Mouse (Mus musculus) forebrain, embryonic 14.5 days (tissue): Measurements from ENCODE around the gene Utp6. TPM values are rescaled to one million over a fixed set of nuclear protein-coding genes. Genes with fewer than 3 reads are reported as not detected.

Experiments used
- ATAC-seq: fragments of 200-750 bp; cut with Nextera tagmentation; 2 replicates; pipeline ENCODE4 v1.8.0; 2017; ENCODE audit warnings: mild to moderate bottlenecking, moderate library complexity
- DNase-seq: peaks from one replicate; pipeline ENCODE4 v3.0.0-alpha.2; 2015; ENCODE audit warnings: low spot score
- H3K27ac ChIP-seq: fragments of 300-500 bp; sonication (generic); 2 replicates; pipeline ENCODE4 v1.5.1; 2014; ENCODE audit warnings: low read depth, mild to moderate bottlenecking, control low read depth, low read length, moderate library complexity
- H3K27me3 ChIP-seq: fragments of 300-500 bp; sonication (generic); replicated peaks from 2 replicates; pipeline ENCODE4 v1.6.1; 2014; ENCODE audit warnings: low read length, control low read depth, mixed read lengths; ENCODE audit not compliant: control insufficient read depth, insufficient read depth
- H3K36me3 ChIP-seq: fragments of 300-500 bp; sonication (generic); 2 replicates; pipeline ENCODE4 v1.6.1; 2014; ENCODE audit warnings: low read length, control low read depth; ENCODE audit not compliant: control insufficient read depth, insufficient read depth
- H3K4me1 ChIP-seq: fragments of 300-500 bp; sonication (generic); 2 replicates; pipeline ENCODE4 v1.6.1; 2014; ENCODE audit warnings: antibody characterized with exemption, low read length, control low read depth; ENCODE audit not compliant: control insufficient read depth, insufficient read depth
- H3K4me2 ChIP-seq: fragments of 300-500 bp; sonication (generic); 2 replicates; pipeline ENCODE4 v1.6.1; 2014; ENCODE audit warnings: mild to moderate bottlenecking, control low read depth, low read length
- H3K4me3 ChIP-seq: fragments of 300-500 bp; sonication (generic); 2 replicates; pipeline ENCODE4 v1.5.1; 2014; ENCODE audit warnings: low read depth, low read length, control low read depth
- H3K9ac ChIP-seq: fragments of 300-500 bp; sonication (generic); 2 replicates; pipeline ENCODE4 v1.6.1; 2014; ENCODE audit warnings: mild to moderate bottlenecking, low read length, control low read depth, moderate library complexity
- H3K9me3 ChIP-seq: fragments of 300-500 bp; sonication (generic); replicated peaks from 2 replicates; pipeline ENCODE4 v1.6.1; 2016; ENCODE audit warnings: low read length, control low read depth, mixed read lengths; ENCODE audit not compliant: control insufficient read depth
- WGBS: fragments of 180-500 bp; shearing (Covaris S2); extraction: QIAGEN DNeasy Blood & Tissue Kit; methylation state at CpG from one replicate; pipeline ENCODE4 v1.1.7; 2014; 5-methylcytosine and 5-hydroxymethylcytosine counted together
- polyA plus RNA-seq: library from polyadenylated mRNA; unstranded; fragments of >200 nt; fragmentation: Nextera tagmentation; extraction: Ambion mirVana; gene quantifications from 2 replicates; pipeline ENCODE4 v1.2.1, GENCODE M21; 2014

Gene Utp6
- polyA plus RNA-seq: 52.1 and 54.2 TPM in 2 replicates

- no peaks in the 10 kb centered on the region for H3K27me3 ChIP-seq
- DNase-seq (peak; percentile 100), ATAC-seq (peak; percentile 95)
- H3K27ac ChIP-seq: no peak within 1 kb of the TSS
- peak within 1 kb of the TSS; percentile 77 for H3K4me2 ChIP-seq
- H3K9ac ChIP-seq: peak within 1 kb of the TSS; percentile 65
- no peaks in the 10 kb centered on the region for H3K9me3 ChIP-seq
- H3K36me3 ChIP-seq: peaks cover 24% of the 10 kb centered on the region
- 1% methylated on average over 46 of the region's 46 CpGs for WGBS
- peaks cover 17% of the 10 kb centered on the region for H3K4me1 ChIP-seq
- peak within 1 kb of the TSS; percentile 73 for H3K4me3 ChIP-seq
Observed at GRCm38 (mm10) chr11:79962125-79962876, at the start of gene Utp6. Gene Utp6 (minus strand): TSS chr11:79962390.

GRCm38 (mm10) chr11:79994271-79994988 is 32.2 kb upstream of the Utp6 start:
- no peak for ATAC-seq

GRCm38 (mm10) chr11:79993356-79994270 is 31.4 kb upstream of the Utp6 start:
- ATAC-seq: peak; percentile 52
- DNase-seq: peak; percentile 52
- peak overlapping the region; percentile 96 for H3K4me3 ChIP-seq
- H3K4me2 ChIP-seq: peak overlapping the region; percentile 49
- H3K27me3 ChIP-seq: no peaks in the 10 kb centered on the region
- H3K9me3 ChIP-seq: no peaks in the 10 kb centered on the region
- H3K4me1 ChIP-seq: peaks cover 2% of the 10 kb centered on the region; the same call in 1 of the 2 replicates
- under 1% methylated on average over 66 of the region's 74 CpGs for WGBS
- peak overlapping the region; percentile 93 for H3K9ac ChIP-seq
- H3K36me3 ChIP-seq: peaks cover 18% of the 10 kb centered on the region
- H3K27ac ChIP-seq: peak overlapping the region; percentile 99

More at GRCm38 (mm10) chr11:79994271-79994988, 32.2 kb upstream of the Utp6 start:
- Histone ChIP-seq H3K9ac (peak overlapping the region; percentile 93), H3K9me3 (no peaks in the 10 kb centered on the region), H3K27ac (no peak overlapping the region), H3K27me3 (no peaks in the 10 kb centered on the region), H3K4me1 (peaks cover 2% of the 10 kb centered on the region; the same call in 1 of the 2 replicates), H3K4me3 (peak overlapping the region; percentile 96), H3K4me2 (peak overlapping the region; percentile 49), H3K36me3 (peaks cover 23% of the 10 kb centered on the region)
- 4% methylated on average over 7 of the region's 7 CpGs for WGBS
- peak; percentile 32 for DNase-seq

- Histone ChIP-seq H3K4me3 (peak within 1 kb of the TSS; percentile 96), H3K27me3 (no peaks in the 10 kb centered on the region), H3K4me2 (peak within 1 kb of the TSS; percentile 82), H3K36me3 (peaks cover 14% of the 10 kb centered on the region), H3K4me1 (peaks cover 2% of the 10 kb centered on the region; the same call in 1 of the 2 replicates), H3K9me3 (no peaks in the 10 kb centered on the region), H3K9ac (peak within 1 kb of the TSS; percentile 93), H3K27ac (peak within 1 kb of the TSS; percentile 99)
- peak; percentile 98 for DNase-seq
- WGBS: under 1% methylated on average over 63 of the region's 74 CpGs
- peak; percentile 97 for ATAC-seq
Observed at GRCm38 (mm10) chr11:79992592-79993355, 30.6 kb upstream of the Utp6 start, which contains the start of gene Suz12. Gene Suz12 (plus strand): TSS chr11:79993106.

- Histone ChIP-seq H3K27ac (peak overlapping the region; percentile 99), H3K27me3 (no peaks in the 10 kb centered on the region), H3K9ac (peak overlapping the region; percentile 79), H3K36me3 (peaks cover 10% of the 10 kb centered on the region), H3K4me3 (peak overlapping the region; percentile 96), H3K4me1 (peaks cover 2% of the 10 kb centered on the region; the same call in 1 of the 2 replicates), H3K4me2 (peak overlapping the region; percentile 82), H3K9me3 (no peaks in the 10 kb centered on the region)
- DNase-seq (no peak), ATAC-seq (no peak)
- WGBS: 31% methylated on average over 20 of the region's 21 CpGs
Observed at GRCm38 (mm10) chr11:79992035-79992591, 29.9 kb upstream of the Utp6 start.

GRCm38 (mm10) chr11:79991600-79991999 is 29.4 kb upstream of the Utp6 start:
- no peak overlapping the region for H3K9ac ChIP-seq
- ATAC-seq (no peak), DNase-seq (no peak)
- H3K36me3 ChIP-seq: peaks cover 6% of the 10 kb centered on the region
- 91% methylated on average over 5 of the region's 5 CpGs for WGBS
- no peaks in the 10 kb centered on the region for H3K27me3 ChIP-seq
- no peak overlapping the region for H3K27ac ChIP-seq
- H3K4me1 ChIP-seq: peaks cover 2% of the 10 kb centered on the region; the same call in 1 of the 2 replicates
- no peak overlapping the region for H3K4me2 ChIP-seq
- H3K9me3 ChIP-seq: no peaks in the 10 kb centered on the region
- H3K4me3 ChIP-seq: no peak overlapping the region

- no peak overlapping the region for H3K27ac ChIP-seq
- no peak overlapping the region for H3K4me2 ChIP-seq
- no peaks in the 10 kb centered on the region for H3K27me3 ChIP-seq
- no peak overlapping the region for H3K9ac ChIP-seq
- no peaks in the 10 kb centered on the region for H3K9me3 ChIP-seq
- ATAC-seq (no peak), DNase-seq (no peak)
- H3K4me3 ChIP-seq: no peak overlapping the region
- WGBS: 90% methylated on average over 2 of the region's 2 CpGs
- H3K36me3 ChIP-seq: no peaks in the 10 kb centered on the region
- H3K4me1 ChIP-seq: peaks cover 2% of the 10 kb centered on the region; the same call in 1 of the 2 replicates
Observed at GRCm38 (mm10) chr11:79990120-79990519, 27.9 kb upstream of the Utp6 start.
